Comparison of ENCODE assay signal across 25 mouse cellular contexts in the genomic region with DNA sequence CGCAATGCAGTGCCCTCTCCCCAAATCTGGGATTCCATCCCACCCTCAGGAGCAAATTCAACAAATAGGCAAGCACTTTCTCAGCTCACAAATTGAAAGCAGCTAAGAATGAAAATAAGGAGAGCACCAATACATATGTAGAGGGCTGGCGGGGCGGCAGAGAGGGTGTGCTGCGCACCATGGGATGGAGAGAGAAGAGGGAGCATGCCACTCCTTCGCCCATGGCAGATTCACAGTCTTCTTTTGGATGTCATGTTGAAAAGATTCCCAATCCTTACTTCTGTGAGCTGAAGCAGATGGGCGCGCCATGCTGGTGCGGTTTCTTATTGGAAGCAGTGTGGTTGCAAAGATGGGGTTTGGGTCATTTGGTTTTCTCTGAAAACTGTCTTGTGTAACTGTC.
DNase-seq lines count a peak whose midpoint lies in the region; ATAC-seq and TF ChIP-seq lines count a peak whose summit lies in the region.
"Had no signal": no experiment of that assay in that cellular context is flagged by ENCODE, and none has a peak within 500 bp of the region (broad histone marks: within the 10 kb centered on the region; RNA-seq: fewer than 3 reads in every experiment).

No protein-coding gene starts in this region.

- no peak overlapping the region for H3K27ac ChIP-seq in forebrain, embryonic 14.5 days (ENCODE audit: low read depth, low read length)
- no peak overlapping the region for H3K27ac ChIP-seq in forebrain, embryonic 10.5 days
- peak overlapping the region; percentile 25 for H3K27ac ChIP-seq in forebrain, embryonic 16.5 days (ENCODE audit: low read length)
- H3K27ac ChIP-seq in forebrain, embryonic 12.5 days: no peak overlapping the region
- H3K27ac ChIP-seq: embryonic facial prominence, embryonic 13.5 days; embryonic facial prominence, embryonic 15.5 days had no signal

- no peak overlapping the region for H3K9ac ChIP-seq in forebrain, embryonic 14.5 days (ENCODE audit: low read length)
- no peak overlapping the region for H3K9ac ChIP-seq in forebrain, embryonic 16.5 days (replicated peaks; ENCODE audit: low read depth, low read length)
- no peak overlapping the region for H3K9ac ChIP-seq in forebrain, embryonic 12.5 days
- H3K9ac ChIP-seq: embryonic facial prominence, embryonic 13.5 days; embryonic facial prominence, embryonic 15.5 days had no signal

- no peaks in the 10 kb centered on the region for H3K4me1 ChIP-seq in forebrain, embryonic 14.5 days (ENCODE audit: control insufficient read depth, insufficient read depth, low read length)
- no peaks in the 10 kb centered on the region for H3K4me1 ChIP-seq in forebrain, embryonic 10.5 days
- no peaks in the 10 kb centered on the region for H3K4me1 ChIP-seq in forebrain, embryonic 16.5 days (replicated peaks; ENCODE audit: control insufficient read depth, insufficient read depth, low read length)
- H3K4me1 ChIP-seq in forebrain, embryonic 12.5 days: no peaks in the 10 kb centered on the region
- H3K4me1 ChIP-seq: embryonic facial prominence, embryonic 13.5 days; embryonic facial prominence, embryonic 15.5 days had no signal

- H3K27me3 ChIP-seq in forebrain, embryonic 14.5 days (replicated peaks; ENCODE audit: control insufficient read depth, insufficient read depth, low read length): no peaks in the 10 kb centered on the region
- no peaks in the 10 kb centered on the region for H3K27me3 ChIP-seq in forebrain, embryonic 10.5 days (ENCODE audit: poor library complexity, severe bottlenecking)
- no peaks in the 10 kb centered on the region for H3K27me3 ChIP-seq in forebrain, embryonic 16.5 days (replicated peaks; ENCODE audit: control insufficient read depth, insufficient read depth, low read length)
- no peaks in the 10 kb centered on the region for H3K27me3 ChIP-seq in forebrain, embryonic 12.5 days
- H3K27me3 ChIP-seq: CH12.LX; embryonic facial prominence, embryonic 13.5 days; embryonic facial prominence, embryonic 15.5 days had no signal

- TF ChIP-seq POLR2A in brain, embryonic 14.5 days (IDR thresholded peaks at IDR 0.05; ENCODE audit: borderline replicate concordance, extremely low read depth, insufficient read depth, insufficient read length, poor library complexity, severe bottlenecking): no peak

- ATAC-seq in forebrain, embryonic 14.5 days: no peak
- peak; percentile 52; the same call in 1 of the 2 replicates for ATAC-seq in forebrain, embryonic 16.5 days
- ATAC-seq in forebrain, embryonic 12.5 days (ENCODE audit: low FRiP score): no peak
- ATAC-seq: CD4-positive, CD25-positive, alpha-beta regulatory T cell, adult 4 months had no signal

- H3K9me3 ChIP-seq in forebrain, embryonic 14.5 days (replicated peaks; ENCODE audit: control insufficient read depth, low read length): no peaks in the 10 kb centered on the region
- no peaks in the 10 kb centered on the region for H3K9me3 ChIP-seq in forebrain, embryonic 10.5 days
- no peaks in the 10 kb centered on the region for H3K9me3 ChIP-seq in forebrain, embryonic 16.5 days (ENCODE audit: control insufficient read depth, low read length)
- no peaks in the 10 kb centered on the region for H3K9me3 ChIP-seq in forebrain, embryonic 12.5 days
- H3K9me3 ChIP-seq: embryonic facial prominence, embryonic 13.5 days; embryonic facial prominence, embryonic 15.5 days had no signal

- peak; percentile 37 for DNase-seq in forebrain, embryonic 14.5 days (ENCODE audit: low spot score)
- no peak for DNase-seq in forebrain, embryonic 10.5 days (ENCODE audit: extremely low spot score, low spot score)
- peak; percentile 38 to 47 for DNase-seq in right cerebral cortex, postnatal 10 days (ENCODE audit: low spot score in 2 of 2)
- DNase-seq in right cerebral cortex, postnatal 25 days: no peak
- peak; percentile 49 for DNase-seq in brain, embryonic 14.5 days (ENCODE audit: low read depth)
- no peak for DNase-seq in Muller cell, postnatal 12 days (ENCODE audit: inconsistent ontology term)
- DNase-seq: adrenal gland, adult 2 months; adrenal gland, postnatal 10 days; adrenal gland, postnatal 25 days; B cell, adult 2 months; cerebellum, adult 11 months; cerebellum, adult 18-20 months; cerebellum, adult 8-10 months; cerebellum, adult 9-11 months; cerebellum, postnatal 14 days; cerebellum, postnatal 36 days; embryo, embryonic 11 days had no signal

- no peaks in the 10 kb centered on the region for H3K36me3 ChIP-seq in forebrain, embryonic 14.5 days (ENCODE audit: control insufficient read depth, insufficient read depth, low read length)
- H3K36me3 ChIP-seq in forebrain, embryonic 10.5 days (replicated peaks): no peaks in the 10 kb centered on the region
- H3K36me3 ChIP-seq in forebrain, embryonic 16.5 days (ENCODE audit: control insufficient read depth, insufficient read depth): no peaks in the 10 kb centered on the region
- H3K36me3 ChIP-seq in forebrain, embryonic 12.5 days (replicated peaks): no peaks in the 10 kb centered on the region
- H3K36me3 ChIP-seq: embryonic facial prominence, embryonic 13.5 days; embryonic facial prominence, embryonic 15.5 days; G1E had no signal

- TF ChIP-seq CTCF in brain, embryonic 14.5 days (IDR thresholded peaks at IDR 0.05; ENCODE audit: borderline replicate concordance, extremely low read depth, insufficient read depth, insufficient read length): no peak

- H3K4me3 ChIP-seq in forebrain, embryonic 14.5 days (ENCODE audit: low read depth, low read length): no peak overlapping the region
- H3K4me3 ChIP-seq in forebrain, embryonic 10.5 days: no peak overlapping the region
- H3K4me3 ChIP-seq in forebrain, embryonic 16.5 days (replicated peaks; ENCODE audit: low read length): no peak overlapping the region
- H3K4me3 ChIP-seq in forebrain, embryonic 12.5 days (replicated peaks): no peak overlapping the region
- H3K4me3 ChIP-seq: embryonic facial prominence, embryonic 13.5 days; embryonic facial prominence, embryonic 15.5 days; erythroblast, embryonic 14.5 days had no signal

- WGBS in forebrain, embryonic 14.5 days: 92% methylated on average over 8 of the region's 8 CpGs
- WGBS in forebrain, embryonic 10.5 days: 93% methylated on average over 8 of the region's 8 CpGs
- WGBS in forebrain, embryonic 16.5 days: 69% methylated on average over 8 of the region's 8 CpGs
- WGBS in forebrain, embryonic 12.5 days: 94% methylated on average over 8 of the region's 8 CpGs

- H3K4me2 ChIP-seq in forebrain, embryonic 14.5 days (ENCODE audit: low read length): no peak overlapping the region
- no peak overlapping the region for H3K4me2 ChIP-seq in forebrain, embryonic 16.5 days (ENCODE audit: low read length)
- H3K4me2 ChIP-seq in forebrain, embryonic 12.5 days: no peak overlapping the region
- H3K4me2 ChIP-seq: embryonic facial prominence, embryonic 13.5 days; embryonic facial prominence, embryonic 15.5 days had no signal

Comparison
In these comparisons a context has a peak if more than half of its experiments do, and no peak if none do; other contexts are left out.
1. DNase-seq: peak in forebrain, embryonic 14.5 days (single experiment), right cerebral cortex, postnatal 10 days (2 of 2) and brain, embryonic 14.5 days (single experiment); none in forebrain, embryonic 10.5 days (single experiment), right cerebral cortex, postnatal 25 days (single experiment) and Muller cell, postnatal 12 days (single experiment).